Mouse (Mus musculus) liver, adult (tissue): ENCODE results near the gene Cyp51.

Experiments
- GATA4 ChIP-seq: IDR thresholded peaks from 2 replicates; pipeline ENCODE4 v1.6.1; 2014; ENCODE audit warnings: mild to moderate bottlenecking, low read length; ENCODE audit not compliant: insufficient replicate concordance

The Cyp51 gene

GRCm38 (mm10) chr5:4104341-4105040 lies at the start of gene Cyp51:
TSS of gene Cyp51 (minus strand) at chr5:4104746.
- TF ChIP-seq GATA4: peak; percentile 43; the same call in 1 of the 2 replicates

- no peak for TF ChIP-seq GATA4
These were observed 8.1 kb upstream of the Cyp51 start for GRCm38 (mm10) chr5:4112570-4113098.

DNA sequence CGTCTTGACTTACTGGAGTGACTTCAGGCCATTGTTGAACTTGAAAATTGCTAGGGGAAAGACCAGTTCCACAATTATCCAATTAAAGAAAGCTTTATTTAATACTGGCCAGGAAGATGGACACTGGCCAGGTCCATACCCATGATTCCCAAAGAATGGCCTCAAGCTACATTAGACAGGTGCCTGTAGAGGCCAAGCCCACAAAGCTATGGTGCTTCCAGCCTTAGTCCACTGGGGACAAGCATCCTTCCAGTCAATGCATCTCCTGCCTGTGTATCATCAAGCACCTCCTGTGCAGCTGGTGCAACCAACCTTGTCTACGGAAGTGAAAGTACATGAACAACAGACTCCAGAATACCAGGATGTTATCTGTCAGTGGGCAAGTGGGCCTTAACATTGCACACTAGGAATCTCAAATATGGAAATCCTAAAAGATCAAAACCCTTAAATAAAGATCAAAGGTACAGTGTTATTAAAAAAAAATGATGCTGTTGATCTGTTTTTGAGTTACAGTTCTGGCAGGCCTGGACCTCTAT lies 1.2 kb upstream of the Cyp51 start:
- no peak for TF ChIP-seq GATA4

DNA sequence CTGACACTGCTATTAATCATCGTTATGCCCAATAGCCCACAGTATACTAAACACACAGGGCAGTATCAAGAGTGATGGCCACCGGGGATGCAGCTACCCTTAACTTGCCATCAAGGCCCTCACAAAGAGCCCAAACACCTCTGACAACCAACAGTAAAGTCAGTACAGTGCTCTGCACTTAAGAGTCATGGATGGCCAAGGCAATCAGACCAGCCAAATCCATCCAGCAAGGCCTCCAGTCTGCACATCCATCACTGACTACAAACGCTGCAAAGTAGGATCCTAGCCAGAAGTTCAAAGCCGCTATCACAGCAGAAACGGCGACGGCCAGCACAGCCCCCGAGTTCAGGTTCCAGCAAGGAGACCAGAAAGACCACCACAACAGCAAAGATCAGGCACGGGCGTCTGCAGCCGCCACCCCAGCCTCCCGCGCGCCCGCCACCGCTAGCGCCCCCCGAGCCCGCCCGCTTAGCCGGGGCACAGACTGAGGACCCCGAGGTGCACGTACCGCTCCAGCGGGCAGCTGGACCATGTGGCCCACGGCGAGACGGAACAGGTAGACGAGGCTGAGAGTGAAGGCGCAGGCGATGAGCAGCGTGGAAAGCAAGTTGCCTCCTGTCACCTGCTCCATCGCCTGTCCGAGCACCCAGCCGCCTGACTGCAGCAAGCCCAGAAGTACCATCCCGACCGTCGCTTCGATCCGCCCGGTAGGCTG lies 763 bp downstream of the Cyp51 start:
- no peak for TF ChIP-seq GATA4

- no peak for TF ChIP-seq GATA4
These were observed 2.8 kb downstream of the Cyp51 start for GRCm38 (mm10) chr5:4101770-4102169.

DNA sequence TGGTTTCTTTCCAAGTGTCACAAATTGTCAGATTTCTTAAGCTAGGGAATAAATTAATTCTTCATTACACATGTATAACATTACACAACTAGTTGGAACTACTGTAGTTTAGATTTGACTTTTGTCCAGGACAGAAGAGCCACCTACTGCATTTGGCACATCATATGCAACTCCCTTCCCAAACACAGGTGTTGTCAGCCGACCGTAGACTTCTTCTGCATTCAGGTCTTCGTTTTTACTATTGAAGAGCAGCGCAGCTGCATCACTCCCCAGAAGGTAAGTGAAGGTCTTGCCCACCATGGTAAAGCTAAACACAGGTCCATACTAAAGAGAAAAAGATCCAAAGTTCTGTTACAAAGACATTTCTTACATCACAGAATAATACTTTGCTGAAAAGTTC lies 3.5 kb downstream of the Cyp51 start:
- no peak for TF ChIP-seq GATA4

DNA sequence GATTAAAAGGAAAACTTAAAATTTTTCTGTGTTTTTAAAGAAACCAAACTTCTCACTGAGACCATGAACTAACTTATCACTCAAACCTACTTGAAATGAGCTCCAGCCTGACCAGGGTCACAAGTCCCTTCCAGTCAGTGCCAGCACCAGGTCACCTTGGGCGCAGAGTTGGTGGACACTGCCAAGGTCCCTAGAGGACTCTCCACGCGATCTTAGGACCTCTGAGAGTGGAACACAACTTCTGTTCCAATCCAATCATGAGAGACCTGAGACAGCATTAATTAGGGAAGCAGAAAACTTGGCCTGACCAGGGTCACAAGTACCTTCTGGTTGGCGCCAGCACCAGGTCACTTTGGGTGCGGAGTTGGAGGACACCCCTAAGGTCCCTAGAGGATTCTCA lies 10.1 kb downstream of the Cyp51 start:
- no peak for TF ChIP-seq GATA4

DNA sequence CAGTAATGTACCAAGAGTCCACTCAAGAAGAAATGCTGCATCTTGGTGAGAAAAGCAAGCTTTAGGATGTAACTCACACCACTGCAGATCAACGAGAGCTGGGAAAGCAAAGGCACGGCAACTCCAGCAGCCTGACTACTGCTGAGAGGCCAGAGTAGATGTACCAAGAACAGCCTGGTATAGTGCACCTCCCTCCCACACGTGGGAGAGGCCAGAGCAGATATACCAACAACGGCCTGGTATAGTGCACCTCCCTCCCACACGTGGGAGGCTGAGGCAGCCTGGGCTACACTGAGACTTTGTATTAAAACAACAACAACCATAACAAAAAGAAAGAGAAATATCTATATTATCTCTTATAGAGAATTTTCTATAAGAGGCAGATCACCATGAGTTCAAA lies 16.4 kb downstream of the Cyp51 start:
- no peak for TF ChIP-seq GATA4

DNA sequence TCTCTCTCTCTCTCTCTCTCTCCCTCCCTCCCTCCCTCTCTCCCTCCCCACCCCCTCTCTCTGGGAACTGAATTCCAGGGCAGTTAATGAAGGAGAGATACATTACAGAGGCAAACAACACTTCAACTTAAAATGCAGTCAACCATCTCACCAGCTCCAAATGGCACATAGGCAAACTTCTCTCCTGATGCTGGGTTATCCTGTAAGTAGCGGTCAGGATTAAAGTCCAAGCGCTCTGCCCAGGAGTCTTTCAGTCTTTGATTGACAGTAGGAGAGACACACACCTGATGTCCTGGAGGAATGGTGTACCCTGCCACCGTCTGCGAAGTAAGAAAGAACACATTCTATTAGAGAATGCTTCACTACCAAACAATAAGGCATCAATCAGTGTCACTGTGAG lies 18.2 kb downstream of the Cyp51 start:
- TF ChIP-seq GATA4: no peak

- no peak for TF ChIP-seq GATA4
These were observed 19.6 kb downstream of the Cyp51 start for GRCm38 (mm10) chr5:4084948-4085347.

DNA sequence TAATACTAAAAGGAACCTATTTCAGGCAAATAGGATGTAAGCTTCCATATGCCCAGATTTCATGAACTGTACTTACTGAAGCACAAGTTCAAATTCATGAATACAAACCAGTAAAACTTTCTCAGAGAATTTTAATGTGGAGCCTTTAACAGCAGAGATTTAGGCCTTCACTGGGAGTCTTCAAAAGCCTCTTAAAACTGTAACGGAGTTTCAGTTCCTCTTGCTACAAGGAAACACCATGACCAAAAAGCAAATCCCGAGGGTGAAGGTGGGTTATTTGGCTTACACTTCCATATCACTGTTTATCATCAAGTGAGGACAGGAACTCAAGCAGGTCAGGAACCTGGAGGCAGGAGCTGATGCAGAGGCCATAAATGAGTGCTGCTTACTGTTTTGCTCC lies 23.0 kb downstream of the Cyp51 start:
- no peak for TF ChIP-seq GATA4

- no peak for TF ChIP-seq GATA4
These were observed 23.7 kb downstream of the Cyp51 start for GRCm38 (mm10) chr5:4080861-4081260.

DNA sequence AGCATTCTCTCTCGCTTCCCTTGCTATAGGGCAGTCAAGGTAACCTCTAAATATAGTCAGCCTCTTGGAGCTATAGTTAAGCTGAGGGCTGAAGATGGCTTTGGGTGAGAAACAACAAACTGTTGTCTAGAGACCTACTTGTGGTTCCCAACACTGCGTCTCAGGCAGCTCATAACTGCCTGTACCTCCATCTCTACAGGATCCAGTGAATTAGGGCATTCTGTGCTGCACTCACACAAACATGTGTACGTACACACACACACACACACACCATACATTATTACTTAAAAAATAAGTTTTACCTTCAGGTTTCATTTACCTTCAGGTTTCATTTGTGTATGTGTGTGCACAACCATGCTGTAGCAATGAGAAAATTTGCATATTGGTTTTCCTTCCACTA lies 25.5 kb downstream of the Cyp51 start:
- TF ChIP-seq GATA4: no peak

DNA sequence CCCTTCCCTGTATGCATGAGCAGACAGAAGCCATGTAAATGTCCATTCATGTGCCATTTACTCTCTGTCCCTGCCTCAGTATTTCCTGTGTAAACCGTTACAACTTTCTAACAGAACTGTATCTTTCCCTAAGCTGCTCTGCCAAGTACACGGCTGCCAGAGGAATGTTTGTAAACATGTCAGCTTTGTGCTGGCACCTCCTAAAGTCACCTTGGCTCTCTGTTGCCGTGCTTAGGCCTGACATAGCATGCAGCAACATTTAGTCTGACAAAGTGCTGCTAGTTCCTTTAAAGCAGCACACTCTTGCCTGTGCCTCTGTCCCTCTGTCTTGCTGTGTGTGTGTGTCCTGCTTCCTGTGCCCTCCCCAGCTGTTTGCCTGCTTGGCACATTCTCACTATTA lies 37.3 kb downstream of the Cyp51 start:
- no peak for TF ChIP-seq GATA4

- no peak for TF ChIP-seq GATA4
These were observed 38.0 kb downstream of the Cyp51 start for GRCm38 (mm10) chr5:4066476-4067115.

- TF ChIP-seq GATA4: no peak
These were observed 44.2 kb downstream of the Cyp51 start for GRCm38 (mm10) chr5:4060313-4060712.
